Mouse (Mus musculus): ENCODE measurements around the gene Ppif. TPM values are rescaled to one million over a fixed set of nuclear protein-coding genes. Genes with fewer than 3 reads are reported as not detected.
A peak's percentile ranks its signal among the peaks of the same experiment; 100 is the strongest.

Ppif gene
- polyA plus RNA-seq, 1 experiment from 2014 or later: 37.4 TPM

GRCm38 (mm10) chr14:25663649-25664309 is 30.2 kb upstream of the Ppif start:
- Histone ChIP-seq H3K4me2 (no peak overlapping the region), H3K27ac (ENCODE audit: low read depth, low read length) (no peak overlapping the region), H3K4me3 (ENCODE audit: low read depth, low read length) (no peak overlapping the region), H3K4me1 (ENCODE audit: control insufficient read depth, insufficient read depth, low read length) (no peaks in the 10 kb centered on the region), H3K27me3 (ENCODE audit: control insufficient read depth, insufficient read depth, low read length) (no peaks in the 10 kb centered on the region), H3K36me3 (ENCODE audit: control insufficient read depth, insufficient read depth, low read length) (peaks cover 37% of the 10 kb centered on the region), H3K9ac (ENCODE audit: low read length) (no peak overlapping the region), H3K9me3 (ENCODE audit: control insufficient read depth, low read length) (no peaks in the 10 kb centered on the region)
- ATAC-seq (ENCODE audit: low FRiP score) (no peak), DNase-seq (ENCODE audit: low spot score, missing footprints) (no peak)
- 83% methylated on average over 7 of the region's 7 CpGs for WGBS

- H3K9me3 ChIP-seq (ENCODE audit: control insufficient read depth, low read length): no peaks in the 10 kb centered on the region
- peaks cover 35% of the 10 kb centered on the region for H3K36me3 ChIP-seq (ENCODE audit: control insufficient read depth, insufficient read depth, low read length)
- H3K9ac ChIP-seq (ENCODE audit: low read length): no peak overlapping the region
- ATAC-seq (ENCODE audit: low FRiP score) (no peak), DNase-seq (ENCODE audit: low spot score, missing footprints) (no peak)
- H3K4me1 ChIP-seq (ENCODE audit: control insufficient read depth, insufficient read depth, low read length): no peaks in the 10 kb centered on the region
- no peak overlapping the region for H3K4me2 ChIP-seq
- 77% methylated on average over 7 of the region's 7 CpGs for WGBS
- no peak overlapping the region for H3K4me3 ChIP-seq (ENCODE audit: low read depth, low read length)
- H3K27me3 ChIP-seq (ENCODE audit: control insufficient read depth, insufficient read depth, low read length): no peaks in the 10 kb centered on the region
- H3K27ac ChIP-seq (ENCODE audit: low read depth, low read length): no peak overlapping the region
These were observed 29.7 kb upstream of the Ppif start for GRCm38 (mm10) chr14:25664310-25664695.

- Histone ChIP-seq H3K27me3 (ENCODE audit: control insufficient read depth, insufficient read depth, low read length) (no peaks in the 10 kb centered on the region), H3K36me3 (ENCODE audit: control insufficient read depth, insufficient read depth, low read length) (peaks cover 24% of the 10 kb centered on the region), H3K4me2 (no peak overlapping the region), H3K4me1 (ENCODE audit: control insufficient read depth, insufficient read depth, low read length) (no peaks in the 10 kb centered on the region), H3K9ac (ENCODE audit: low read length) (no peak overlapping the region), H3K27ac (ENCODE audit: low read depth, low read length) (no peak overlapping the region), H3K4me3 (ENCODE audit: low read depth, low read length) (no peak overlapping the region), H3K9me3 (ENCODE audit: control insufficient read depth, low read length) (no peaks in the 10 kb centered on the region)
- DNase-seq (ENCODE audit: low spot score, missing footprints) (no peak), ATAC-seq (ENCODE audit: low FRiP score) (peak; percentile 26; the same call in 1 of the 2 replicates)
- 72% methylated on average over 19 of the region's 19 CpGs for WGBS
These were observed 28.5 kb upstream of the Ppif start for GRCm38 (mm10) chr14:25665314-25665970.

GRCm38 (mm10) chr14:25666668-25667376 is 27.1 kb upstream of the Ppif start:
- no peak for DNase-seq (ENCODE audit: low spot score, missing footprints)
- Histone ChIP-seq H3K4me1 (ENCODE audit: control insufficient read depth, insufficient read depth, low read length) (no peaks in the 10 kb centered on the region), H3K4me2 (no peak overlapping the region), H3K9ac (ENCODE audit: low read length) (no peak overlapping the region), H3K4me3 (ENCODE audit: low read depth, low read length) (no peak overlapping the region), H3K9me3 (ENCODE audit: control insufficient read depth, low read length) (no peaks in the 10 kb centered on the region), H3K27ac (ENCODE audit: low read depth, low read length) (no peak overlapping the region), H3K27me3 (ENCODE audit: control insufficient read depth, insufficient read depth, low read length) (no peaks in the 10 kb centered on the region), H3K36me3 (ENCODE audit: control insufficient read depth, insufficient read depth, low read length) (peaks cover 22% of the 10 kb centered on the region)
- ATAC-seq (ENCODE audit: low FRiP score): no peak
- 92% methylated on average over 2 of the region's 2 CpGs for WGBS

- no peak for DNase-seq (ENCODE audit: low spot score, missing footprints)
- Histone ChIP-seq H3K4me3 (ENCODE audit: low read depth, low read length) (no peak overlapping the region), H3K9me3 (ENCODE audit: control insufficient read depth, low read length) (no peaks in the 10 kb centered on the region), H3K27me3 (ENCODE audit: control insufficient read depth, insufficient read depth, low read length) (no peaks in the 10 kb centered on the region), H3K4me1 (ENCODE audit: control insufficient read depth, insufficient read depth, low read length) (no peaks in the 10 kb centered on the region), H3K36me3 (ENCODE audit: control insufficient read depth, insufficient read depth, low read length) (peaks cover 16% of the 10 kb centered on the region), H3K9ac (ENCODE audit: low read length) (no peak overlapping the region), H3K4me2 (no peak overlapping the region), H3K27ac (ENCODE audit: low read depth, low read length) (no peak overlapping the region)
- ATAC-seq (ENCODE audit: low FRiP score): no peak
- WGBS: 72% methylated on average over 3 of the region's 3 CpGs
These were observed 26.4 kb upstream of the Ppif start for GRCm38 (mm10) chr14:25667587-25667986.

GRCm38 (mm10) chr14:25679625-25680024 is 14.3 kb upstream of the Ppif start:
- no peaks in the 10 kb centered on the region for H3K36me3 ChIP-seq (ENCODE audit: control insufficient read depth, insufficient read depth, low read length)
- H3K4me2 ChIP-seq: no peak overlapping the region
- whole genome bisulfite sequencing: 76% methylated on average over 7 of the region's 7 CpGs
- H3K9me3 ChIP-seq (ENCODE audit: control insufficient read depth, low read length): no peaks in the 10 kb centered on the region
- H3K4me1 ChIP-seq (ENCODE audit: control insufficient read depth, insufficient read depth, low read length): no peaks in the 10 kb centered on the region
- no peak overlapping the region for H3K27ac ChIP-seq (ENCODE audit: low read depth, low read length)
- ATAC-seq (ENCODE audit: low FRiP score) (no peak), DNase-seq (ENCODE audit: low spot score, missing footprints) (peak; percentile 54)
- no peak overlapping the region for H3K4me3 ChIP-seq (ENCODE audit: low read depth, low read length)
- no peaks in the 10 kb centered on the region for H3K27me3 ChIP-seq (ENCODE audit: control insufficient read depth, insufficient read depth, low read length)
- no peak overlapping the region for H3K9ac ChIP-seq (ENCODE audit: low read length)

GRCm38 (mm10) chr14:25682020-25682419 is 11.9 kb upstream of the Ppif start:
- Histone ChIP-seq H3K4me1 (ENCODE audit: control insufficient read depth, insufficient read depth, low read length) (no peaks in the 10 kb centered on the region), H3K9me3 (ENCODE audit: control insufficient read depth, low read length) (no peaks in the 10 kb centered on the region), H3K4me2 (no peak overlapping the region), H3K27me3 (ENCODE audit: control insufficient read depth, insufficient read depth, low read length) (no peaks in the 10 kb centered on the region), H3K4me3 (ENCODE audit: low read depth, low read length) (no peak overlapping the region), H3K9ac (ENCODE audit: low read length) (no peak overlapping the region), H3K36me3 (ENCODE audit: control insufficient read depth, insufficient read depth, low read length) (no peaks in the 10 kb centered on the region), H3K27ac (ENCODE audit: low read depth, low read length) (no peak overlapping the region)
- ATAC-seq (ENCODE audit: low FRiP score) (no peak), DNase-seq (ENCODE audit: low spot score, missing footprints) (no peak)
- 84% methylated on average over 6 of the region's 6 CpGs for WGBS

- Histone ChIP-seq H3K4me1 (ENCODE audit: control insufficient read depth, insufficient read depth, low read length) (no peaks in the 10 kb centered on the region), H3K27ac (ENCODE audit: low read depth, low read length) (no peak overlapping the region), H3K36me3 (ENCODE audit: control insufficient read depth, insufficient read depth, low read length) (no peaks in the 10 kb centered on the region), H3K9ac (ENCODE audit: low read length) (no peak overlapping the region), H3K4me2 (no peak overlapping the region), H3K4me3 (ENCODE audit: low read depth, low read length) (no peak overlapping the region), H3K27me3 (ENCODE audit: control insufficient read depth, insufficient read depth, low read length) (no peaks in the 10 kb centered on the region), H3K9me3 (ENCODE audit: control insufficient read depth, low read length) (no peaks in the 10 kb centered on the region)
- 90% methylated on average over 7 of the region's 7 CpGs for WGBS
- DNase-seq (ENCODE audit: low spot score, missing footprints) (peak; percentile 47), ATAC-seq (ENCODE audit: low FRiP score) (no peak)
These were observed 7.6 kb upstream of the Ppif start for GRCm38 (mm10) chr14:25686216-25686945.
